Mouse (Mus musculus): ENCODE results near the gene Kif19a.

GRCm38 (mm10) chr11:114820444-114820843, 55.3 kb downstream of the Kif19a start:
- TF ChIP-seq CTCF (IDR thresholded peaks at IDR 0.05; ENCODE audit: borderline replicate concordance, insufficient read depth, low read depth, low read length) = no peak
- no peak for TF ChIP-seq POLR2A (IDR thresholded peaks at IDR 0.05; ENCODE audit: borderline replicate concordance, insufficient read depth, low read length)

Data from cerebellum, adult 2 months (tissue).